Mouse (Mus musculus) heart, adult 18-20 months (tissue): ENCODE measurements around the gene Tnks1bp1. TPM values are rescaled to one million over a fixed set of nuclear protein-coding genes. Genes with fewer than 3 reads are reported as not detected.

Experiments
- DNase-seq, 2 experiments: peaks; one replicate each; pipeline ENCODE4 v3.0.0; 2021 to 2022; ENCODE audit warnings: mixed read lengths in 1 of 2
- total RNA-seq, 2 experiments: library from RNA; stranded (reverse); gene quantifications; 2 replicates each; pipeline ENCODE4 v1.2.3; 2021

The Tnks1bp1 gene
- total RNA-seq, 2 experiments from 2014 or later: 48.1 to 51.2 TPM

DNA sequence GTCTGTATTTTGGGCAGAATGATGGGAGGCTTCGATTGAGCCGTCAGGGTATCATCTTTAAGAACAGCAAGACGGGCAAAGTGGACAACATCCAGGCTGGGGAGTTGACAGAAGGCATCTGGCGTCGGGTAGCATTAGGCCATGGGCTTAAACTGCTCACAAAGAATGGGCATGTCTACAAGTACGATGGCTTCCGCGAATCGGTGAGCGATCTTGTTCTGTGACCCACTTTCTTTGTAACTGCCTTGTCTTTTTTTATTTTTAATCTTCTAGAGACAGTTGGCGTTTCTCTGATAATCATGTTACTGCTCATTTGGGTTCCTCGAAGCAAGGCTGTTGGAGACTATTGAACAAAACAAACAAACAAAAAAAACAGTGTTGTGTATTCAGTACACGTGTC is 9.5 kb upstream of the Tnks1bp1 start:
- no peak for DNase-seq

GRCm38 (mm10) chr2:85043623-85044022 is 4.2 kb upstream of the Tnks1bp1 start:
- no peak for DNase-seq

DNA sequence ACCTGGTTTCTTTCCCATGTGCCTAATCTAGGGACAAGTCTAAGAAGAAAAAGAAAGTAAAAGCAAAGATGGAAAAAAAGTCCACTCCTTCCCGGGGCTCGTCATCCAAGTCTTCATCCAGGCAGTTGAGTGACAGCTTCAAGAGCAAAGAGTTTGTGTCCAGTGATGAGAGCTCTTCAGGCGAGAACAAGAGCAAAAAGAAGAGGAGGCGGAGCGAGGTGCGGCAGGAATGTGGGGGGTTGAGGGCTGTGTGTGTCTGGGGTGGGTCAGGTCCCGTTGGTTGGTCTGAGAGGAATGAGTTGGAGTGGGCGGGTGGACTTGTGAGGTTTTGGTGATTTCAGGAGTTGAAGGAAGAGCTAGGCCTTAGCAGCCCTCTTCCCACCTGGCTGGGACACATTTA is 1.6 kb upstream of the Tnks1bp1 start:
- DNase-seq: no peak

DNA sequence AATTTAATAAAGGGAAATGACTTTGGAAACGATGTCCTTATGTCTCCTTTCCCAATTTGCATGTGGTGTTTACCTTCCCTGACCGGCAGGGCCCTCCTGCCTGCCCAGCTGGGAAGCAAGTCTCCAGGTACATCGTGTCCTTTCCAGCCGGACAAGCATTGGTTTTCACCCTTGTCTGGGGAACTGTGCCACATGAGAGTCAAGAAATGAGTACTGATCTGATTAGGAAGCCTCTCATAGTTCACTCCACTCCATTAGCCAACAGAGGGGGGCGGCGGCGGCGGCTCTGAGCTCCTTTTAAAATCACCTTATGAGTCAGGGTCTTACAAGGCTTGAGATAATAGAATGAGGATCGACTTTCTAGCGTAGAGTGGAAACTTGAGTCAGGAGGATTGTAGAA is 741 bp upstream of the Tnks1bp1 start:
- no peak for DNase-seq

GRCm38 (mm10) chr2:85048168-85048751 is 438 bp downstream of the Tnks1bp1 start:
- peak; percentile 80 to 84 for DNase-seq

- DNase-seq: peak; percentile 38 to 54
Observed at GRCm38 (mm10) chr2:85049277-85049676, 1.5 kb downstream of the Tnks1bp1 start.

DNA sequence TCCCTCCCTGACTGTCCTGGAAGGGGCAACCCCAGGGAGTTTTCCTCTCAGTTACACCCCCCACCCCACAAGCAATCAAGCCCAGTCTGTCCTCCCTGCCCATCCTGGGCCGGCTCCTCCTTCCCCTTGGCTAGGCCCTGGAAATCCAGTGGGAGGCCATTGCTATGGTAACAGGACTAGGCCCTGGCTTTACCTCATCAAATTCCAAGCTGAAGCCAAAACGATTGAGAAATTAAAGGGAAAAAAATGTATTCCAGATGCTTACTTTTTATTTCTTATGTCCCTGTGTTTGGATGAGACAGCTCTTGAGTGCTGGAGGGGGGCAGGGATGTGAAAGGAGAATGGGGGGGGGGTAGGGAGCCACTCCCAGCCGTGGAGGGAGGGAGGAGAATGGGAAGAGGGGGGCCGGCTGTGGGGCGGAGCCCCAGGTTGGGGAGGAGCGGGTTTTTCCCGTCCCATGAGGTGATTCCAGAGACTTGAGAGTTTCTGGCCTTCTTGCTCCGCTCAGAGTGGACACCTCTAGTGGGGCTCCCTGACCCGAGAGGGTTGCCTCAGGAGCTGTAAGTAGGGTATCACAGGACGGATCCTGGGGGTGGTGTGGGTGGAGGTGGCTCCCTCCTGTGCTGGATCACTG is 2.3 kb downstream of the Tnks1bp1 start:
- peak; percentile 87 to 91 for DNase-seq

- peak; percentile 58 to 67 for DNase-seq
Observed at GRCm38 (mm10) chr2:85050746-85051145, 2.9 kb downstream of the Tnks1bp1 start.

DNA sequence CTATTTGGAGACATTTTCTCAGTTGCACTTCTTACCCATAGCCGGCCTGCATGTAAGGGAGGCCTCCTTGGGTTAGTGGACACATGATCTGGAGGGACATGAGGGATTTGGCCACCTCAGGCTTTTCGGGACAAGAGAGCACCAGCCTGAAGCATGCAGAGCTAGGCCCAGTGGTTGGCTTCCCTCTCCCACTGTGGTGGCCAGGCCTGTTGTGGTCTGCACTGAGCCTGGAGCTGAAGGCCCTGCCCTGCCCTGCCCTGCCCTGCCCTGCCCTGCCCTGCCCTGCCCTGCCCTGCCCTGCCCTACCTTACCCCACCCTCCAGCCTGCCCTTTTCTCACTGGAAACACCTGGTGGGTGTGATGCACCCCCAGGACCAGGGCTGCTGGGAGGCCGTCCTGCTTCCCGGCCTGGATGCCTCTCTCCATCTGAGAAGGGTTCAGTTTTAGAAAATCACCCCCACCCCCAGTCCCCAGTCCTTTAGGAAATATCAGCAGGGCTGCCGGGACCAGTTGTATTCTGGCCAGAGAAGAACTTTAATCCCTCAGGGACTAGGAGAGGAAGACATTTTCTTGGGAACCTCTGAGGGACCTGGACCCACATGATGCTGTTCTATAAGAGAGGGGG is 5.5 kb downstream of the Tnks1bp1 start:
- no peak for DNase-seq

GRCm38 (mm10) chr2:85056711-85057110 is 8.9 kb downstream of the Tnks1bp1 start:
- peak in 1 of 2 experiments; percentile 46 for DNase-seq

DNA sequence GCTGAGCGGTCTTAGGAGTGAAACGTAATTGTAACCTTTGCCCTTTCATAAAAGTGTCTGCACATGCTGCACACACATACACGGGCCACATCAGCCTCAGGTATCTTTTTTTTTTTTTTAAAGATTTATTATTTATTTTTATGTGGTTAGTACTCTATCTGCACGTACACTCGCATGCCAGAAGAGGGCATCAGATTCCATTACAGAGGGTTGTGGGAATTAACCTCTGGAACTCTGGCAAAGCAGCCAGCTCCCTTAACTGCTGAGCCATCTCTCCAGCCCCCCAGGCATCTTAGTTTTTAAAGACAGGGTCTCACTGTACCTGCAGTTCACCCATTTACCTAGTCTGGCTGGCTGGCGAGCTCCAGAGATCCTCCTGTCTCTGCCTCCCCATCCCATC is 11.9 kb downstream of the Tnks1bp1 start:
- no peak for DNase-seq

- peak; percentile 73 to 88 for DNase-seq
Observed at GRCm38 (mm10) chr2:85060591-85061060, 12.8 kb downstream of the Tnks1bp1 start.

GRCm38 (mm10) chr2:85061107-85061541 is 13.3 kb downstream of the Tnks1bp1 start:
- peak; percentile 37 to 53 for DNase-seq

GRCm38 (mm10) chr2:85065141-85065875 is 17.5 kb downstream of the Tnks1bp1 start:
- peak in 1 of 2 experiments; percentile 72 for DNase-seq

DNA sequence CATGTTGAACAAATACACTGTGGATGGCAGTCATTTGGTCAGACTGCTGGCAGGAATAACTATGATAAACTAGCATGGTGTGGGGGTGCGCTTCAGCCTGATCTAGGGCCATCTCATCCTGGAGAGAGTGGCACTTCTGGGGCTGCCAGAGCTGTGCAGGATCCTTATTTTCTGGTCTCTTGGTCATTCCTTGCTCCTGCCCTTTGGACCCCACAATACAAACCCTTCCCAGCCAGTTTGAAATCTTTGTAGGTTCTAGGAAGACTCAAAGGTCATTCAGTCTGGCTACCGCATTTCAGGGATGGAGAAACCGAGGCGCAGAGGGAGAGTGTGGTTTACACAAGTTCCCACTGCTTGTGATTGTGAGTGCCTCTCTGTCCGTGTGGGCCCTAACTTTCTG is 19.1 kb downstream of the Tnks1bp1 start:
- DNase-seq: no peak

GRCm38 (mm10) chr2:85067903-85068625 is 20.2 kb downstream of the Tnks1bp1 start:
- DNase-seq: no peak

DNA sequence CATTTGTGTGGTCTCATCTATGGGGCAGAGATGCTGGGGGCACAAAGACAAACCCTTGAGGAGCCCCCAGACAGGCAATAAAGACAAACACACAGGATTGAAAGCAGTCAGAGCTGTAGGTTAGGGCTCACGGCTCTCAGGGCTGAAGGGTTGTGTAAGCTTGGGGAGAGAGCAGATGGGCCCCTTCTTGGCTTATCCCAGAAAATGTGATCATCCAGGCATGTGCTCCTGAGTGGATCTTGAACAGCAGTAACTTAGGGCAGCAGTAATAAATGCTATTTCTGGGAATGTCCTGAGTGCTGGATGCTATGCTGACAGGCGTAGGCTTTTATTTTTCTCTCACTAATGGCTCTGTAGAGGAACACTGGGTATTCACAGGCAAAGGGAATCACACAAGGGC is 20.8 kb downstream of the Tnks1bp1 start:
- DNase-seq: no peak

DNA sequence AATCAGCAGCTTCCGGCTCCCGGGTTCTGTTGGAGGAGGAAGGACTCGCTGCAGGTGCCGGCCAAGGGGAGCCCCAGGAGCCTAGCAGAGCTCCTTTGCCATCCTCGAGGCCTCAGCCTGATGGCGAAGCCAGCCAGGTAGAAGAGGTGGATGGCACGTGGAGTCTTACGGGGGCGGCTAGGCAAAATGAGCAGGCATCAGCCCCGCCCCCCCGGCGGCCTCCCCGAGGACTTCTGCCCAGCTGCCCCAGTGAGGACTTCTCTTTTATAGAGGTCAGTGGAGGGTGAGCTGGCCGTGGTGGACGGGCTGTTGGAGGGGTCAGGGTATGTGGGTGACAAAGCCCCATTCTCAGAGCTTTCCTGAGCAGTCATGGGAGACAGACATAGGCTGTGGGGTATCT is 22.3 kb downstream of the Tnks1bp1 start:
- no peak for DNase-seq

GRCm38 (mm10) chr2:85071921-85072320 is 24.1 kb downstream of the Tnks1bp1 start:
- no peak for DNase-seq

DNA sequence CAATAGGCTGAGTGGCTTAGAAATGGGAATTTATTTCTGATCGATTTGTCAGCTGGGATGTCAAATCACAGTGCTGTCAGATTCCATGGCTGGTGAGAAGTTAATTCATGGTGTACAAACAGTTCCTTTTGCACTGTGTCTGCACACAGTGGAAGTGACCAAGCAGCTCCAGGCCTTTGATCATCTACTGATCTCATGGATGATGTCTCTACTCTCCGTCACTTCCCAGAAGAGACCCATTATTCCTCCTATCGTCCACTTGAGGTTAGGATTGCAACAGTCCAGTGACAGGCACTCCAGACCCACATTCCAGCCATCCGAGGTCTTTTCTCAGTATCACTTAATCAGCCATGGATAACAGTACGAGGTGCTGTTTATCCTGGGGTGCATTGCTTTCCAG is 25.9 kb downstream of the Tnks1bp1 start:
- no peak for DNase-seq

GRCm38 (mm10) chr2:85088716-85089646 is 41.2 kb downstream of the Tnks1bp1 start:
- DNase-seq: peak; percentile 45 to 62
